Mouse (Mus musculus) C2C12 (cell line): Measurements from ENCODE around the gene Apobec1. TPM values are rescaled to one million over a fixed set of nuclear protein-coding genes. Genes with fewer than 3 reads are reported as not detected.
"Not testable (repeated sequence)": the region's sequence is repeated elsewhere in the genome, so short reads cannot be mapped to it uniquely, and the experiment has no call there.

Experiments
- H3K27me3 ChIP-seq: one replicate; pipeline ENCODE4 v1.6.1; 2011; ENCODE audit not compliant: control insufficient read depth, insufficient read depth, insufficient read length
- H3K36me3 ChIP-seq: one replicate; pipeline ENCODE4 v1.6.1; 2011; ENCODE audit not compliant: control insufficient read depth, insufficient read depth
- H3K4me3 ChIP-seq: one replicate; pipeline ENCODE4 v1.5.1; 2011; ENCODE audit warnings: mild to moderate bottlenecking, control low read depth; ENCODE audit not compliant: poor library complexity, insufficient read depth, severe bottlenecking
- H3K79me2 ChIP-seq: one replicate; pipeline ENCODE4 v1.6.1; 2011; ENCODE audit not compliant: control insufficient read depth, insufficient read depth
- H3K79me3 ChIP-seq: one replicate; pipeline ENCODE4 v1.6.1; 2011; ENCODE audit warnings: low read depth, control low read depth
- H3ac ChIP-seq: one replicate; pipeline ENCODE3; 2011; ENCODE audit warnings: low read depth; ENCODE audit not compliant: control insufficient read depth, insufficient read length
- CEBPB ChIP-seq: IDR thresholded peaks from one replicate; pipeline ENCODE4 v1.6.1; 2011; ENCODE audit warnings: low read depth, mild to moderate bottlenecking, control low read depth, moderate library complexity
- CTCF ChIP-seq: IDR thresholded peaks from one replicate; pipeline ENCODE4 v1.5.1; 2011; ENCODE audit not compliant: control insufficient read depth, insufficient read depth, insufficient read length
- FOSL1 ChIP-seq: IDR thresholded peaks from one replicate; pipeline ENCODE4 v1.8.0; 2011; ENCODE audit warnings: mild to moderate bottlenecking, low read length; ENCODE audit not compliant: poor library complexity, insufficient read depth, severe bottlenecking
- MAX ChIP-seq: IDR thresholded peaks from one replicate; pipeline ENCODE4 v1.6.1; 2011; ENCODE audit warnings: mild to moderate bottlenecking, control low read depth
- MYOD1 ChIP-seq: IDR thresholded peaks from one replicate; pipeline ENCODE4 v1.6.1; 2011; ENCODE audit warnings: low read depth; ENCODE audit not compliant: control insufficient read depth, insufficient read length
- MYOG ChIP-seq: IDR thresholded peaks from one replicate; pipeline ENCODE4 v1.6.1; 2011; ENCODE audit not compliant: control insufficient read depth, insufficient read length; ENCODE audit errors: extremely low read depth
- USF1 ChIP-seq: IDR thresholded peaks from one replicate; pipeline ENCODE4 v1.6.1; 2011; ENCODE audit warnings: low read depth, mild to moderate bottlenecking, control low read depth, moderate library complexity
- long read RNA-seq, 2 experiments: library from polyadenylated mRNA; unstranded; transcript quantifications; one replicate each; pipeline ENCODE4 v2.0.0; 2019 to 2020
- polyA plus RNA-seq: library from polyadenylated mRNA; unstranded; fragments of >200 nt; fragmentation: generic; extraction: Trizol; gene quantifications from one replicate; pipeline ENCODE4 v1.2.1, GENCODE M21; 2012; ENCODE audit warnings: missing spikeins

The Apobec1 gene
- polyA plus RNA-seq, result 1.1 TPM
- long read RNA-seq, experiment 1, transcript Apobec1-202 (8 exons, 2,265 nt), result major isoform, 5 of 11 reads
- long read RNA-seq, experiment 1, partial matches to known transcripts, result 0 of 11 reads
- long read RNA-seq, experiment 1, other reads (novel, unspliced or antisense), result 5 of 11 reads
- long read RNA-seq, experiment 2, transcript Apobec1-202 (8 exons, 2,265 nt), result major isoform, 6 of 12 reads
- long read RNA-seq, experiment 2, partial matches to known transcripts, result 0 of 12 reads
- long read RNA-seq, experiment 2, other reads (novel, unspliced or antisense), result 3 of 12 reads

GRCm38 (mm10) chr6:122602242-122602991 lies at the start of gene Apobec1:
Gene Apobec1, minus strand, starts transcription at chr6:122602444.
- Histone ChIP-seq H3K79me2 (no peaks in the 10 kb centered on the region), H3K27me3 (no peaks in the 10 kb centered on the region), H3ac (peak within 1 kb of the TSS; percentile 69), H3K4me3 (peak within 1 kb of the TSS; percentile 35), H3K79me3 (no peaks in the 10 kb centered on the region), H3K36me3 (no peaks in the 10 kb centered on the region)
- no peak for TF ChIP-seq MYOG
- TF ChIP-seq USF1, result no peak
- no peak for TF ChIP-seq MAX
- TF ChIP-seq CEBPB, result no peak
- no peak for TF ChIP-seq CTCF

DNA sequence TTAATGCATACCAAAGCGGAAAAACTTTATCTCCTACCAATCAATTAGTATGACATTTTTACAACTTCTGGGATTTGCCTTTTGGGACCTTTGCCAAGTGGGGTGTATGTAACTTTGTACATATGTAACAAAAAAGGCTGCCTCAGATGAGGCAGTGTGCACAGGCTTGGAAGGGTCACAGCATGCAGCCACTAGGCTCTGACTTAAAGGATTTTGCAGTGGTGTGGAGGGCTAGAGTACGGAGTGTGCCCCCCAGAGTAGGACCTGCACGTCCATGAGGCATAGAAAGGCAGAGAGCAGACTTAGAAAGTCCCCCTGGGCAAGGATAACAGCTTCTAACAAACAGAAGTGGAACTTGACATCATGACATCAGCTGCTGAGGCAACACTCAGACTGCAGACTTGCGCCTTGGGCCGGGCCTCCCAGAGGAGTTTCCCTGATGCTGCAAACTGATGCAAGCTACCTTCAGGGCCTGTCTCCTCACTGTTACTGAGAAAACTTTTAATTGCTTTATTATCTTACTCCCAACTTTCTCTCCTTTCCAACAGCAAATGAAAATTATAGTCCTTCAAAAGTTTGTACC lies 48.2 kb upstream of the Apobec1 start:
- TF ChIP-seq CTCF, result no peak
- no peak for TF ChIP-seq MYOG
- no peak for TF ChIP-seq MYOD1
- TF ChIP-seq CEBPB, result no peak
- no peak for TF ChIP-seq FOSL1
- no peak for TF ChIP-seq MAX
- no peak for TF ChIP-seq USF1
- no peaks in the 10 kb centered on the region for H3K79me2 ChIP-seq
- no peaks in the 10 kb centered on the region for H3K36me3 ChIP-seq
- no peak overlapping the region for H3K4me3 ChIP-seq
- no peaks in the 10 kb centered on the region for H3K27me3 ChIP-seq
- H3ac ChIP-seq, result no peak overlapping the region
- H3K79me3 ChIP-seq, result no peaks in the 10 kb centered on the region

- no peaks in the 10 kb centered on the region for H3K79me2 ChIP-seq
- H3K79me3 ChIP-seq, result no peaks in the 10 kb centered on the region
- no peak overlapping the region for H3K4me3 ChIP-seq
- no peaks in the 10 kb centered on the region for H3K27me3 ChIP-seq
- H3K36me3 ChIP-seq, result no peaks in the 10 kb centered on the region
- no peak overlapping the region for H3ac ChIP-seq
- TF ChIP-seq FOSL1 (no peak), MAX (no peak), MYOG (no peak), CTCF (no peak)
Measured at GRCm38 (mm10) chr6:122649903-122650302, 47.7 kb upstream of the Apobec1 start.

DNA sequence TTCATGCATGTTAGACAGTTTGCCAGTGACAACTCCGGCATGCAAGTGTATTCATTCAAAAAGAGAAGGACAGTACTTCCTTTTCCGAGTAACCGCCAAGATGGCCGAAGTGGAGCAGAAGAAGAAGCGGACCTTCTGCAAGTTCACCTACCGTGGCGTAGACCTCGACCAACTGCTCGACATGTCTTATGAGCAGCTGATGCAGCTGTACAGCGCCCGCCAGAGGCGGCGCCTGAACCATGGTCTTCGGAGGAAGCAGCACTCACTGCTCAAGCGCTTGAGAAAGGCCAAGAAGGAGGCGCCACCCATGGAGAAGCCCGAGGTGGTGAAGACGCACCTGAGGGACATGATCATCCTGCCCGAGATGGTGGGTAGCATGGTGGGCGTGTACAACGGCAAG lies 42.0 kb upstream of the Apobec1 start:
- not testable (repeated sequence) for H3K36me3 ChIP-seq, H3K79me2 ChIP-seq, H3K27me3 ChIP-seq, H3K79me3 ChIP-seq, H3K4me3 ChIP-seq, H3ac ChIP-seq

DNA sequence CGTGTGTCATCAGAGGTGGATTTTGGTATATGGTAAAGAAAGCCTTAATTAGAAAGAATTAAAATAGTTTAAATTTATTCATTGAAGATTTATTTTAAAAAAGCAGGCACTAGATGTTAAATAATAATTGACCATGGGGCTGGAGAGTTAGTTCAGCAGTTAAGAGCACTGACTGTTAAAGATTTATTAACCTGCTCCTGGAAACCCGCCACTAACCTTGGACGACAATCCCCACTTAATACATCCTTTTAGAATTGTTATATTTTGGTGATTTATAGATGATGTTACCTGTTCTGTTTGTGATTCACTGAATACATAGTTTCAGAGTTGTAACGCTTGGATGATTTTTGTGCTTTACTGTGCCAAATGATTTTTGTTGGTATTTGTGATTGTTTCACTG lies 35.3 kb upstream of the Apobec1 start:
- H3K36me3 ChIP-seq, H3K79me2 ChIP-seq, H3K4me3 ChIP-seq, H3K27me3 ChIP-seq, H3K79me3 ChIP-seq, H3ac ChIP-seq: not testable (repeated sequence)

DNA sequence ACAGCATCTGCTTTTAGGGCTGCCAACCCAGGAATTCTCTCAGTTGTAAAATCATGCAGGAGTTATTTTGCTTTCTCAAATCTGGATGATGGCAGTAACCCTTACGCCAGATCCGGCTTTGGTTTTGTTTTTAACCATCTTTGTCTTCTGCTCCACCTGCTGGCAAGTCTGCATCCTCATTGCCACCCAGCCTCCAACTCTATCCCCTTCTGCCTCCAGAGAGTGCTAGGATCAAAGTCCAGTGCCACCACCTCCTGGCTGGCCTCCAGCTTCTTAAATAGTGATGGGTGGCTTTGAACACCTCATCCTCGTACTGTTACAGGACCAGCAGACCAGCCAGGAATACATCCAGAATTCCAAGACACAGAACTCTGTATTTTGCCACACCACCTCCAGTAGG lies 34.4 kb upstream of the Apobec1 start:
- no peaks in the 10 kb centered on the region for H3K36me3 ChIP-seq
- TF ChIP-seq MYOG (no peak), FOSL1 (no peak), CEBPB (no peak), MAX (no peak)

GRCm38 (mm10) chr6:122635315-122635714 lies 33.1 kb upstream of the Apobec1 start:
- Histone ChIP-seq H3ac (no peak overlapping the region), H3K27me3 (no peaks in the 10 kb centered on the region), H3K36me3 (no peaks in the 10 kb centered on the region), H3K79me2 (no peaks in the 10 kb centered on the region), H3K4me3 (no peak overlapping the region), H3K79me3 (no peaks in the 10 kb centered on the region)
- peak; percentile 6 for TF ChIP-seq USF1
- TF ChIP-seq CTCF, result no peak
- no peak for TF ChIP-seq CEBPB

More for the DNA sequence above, 34.4 kb upstream of the Apobec1 start:
- Histone ChIP-seq H3K79me3 (no peaks in the 10 kb centered on the region), H3K27me3 (no peaks in the 10 kb centered on the region), H3K4me3 (no peak overlapping the region), H3K79me2 (no peaks in the 10 kb centered on the region), H3ac (no peak overlapping the region)
